Mouse (Mus musculus) heart, adult 18-20 months (tissue): ENCODE measurements around the gene Cyp19a1. TPM values are rescaled to one million over a fixed set of nuclear protein-coding genes. Genes with fewer than 3 reads are reported as not detected.

Experiments used
- DNase-seq, 2 experiments: peaks; one replicate each; pipeline ENCODE4 v3.0.0; 2021 to 2022; ENCODE audit warnings: mixed read lengths in 1 of 2
- long read RNA-seq, 2 experiments: library from polyadenylated mRNA; stranded (forward); transcript quantifications; one replicate each; pipeline ENCODE4 v2.0.0; 2021
- total RNA-seq, 2 experiments: library from RNA; stranded (reverse); gene quantifications; 2 replicates each; pipeline ENCODE4 v1.2.3; 2021

Cyp19a1 gene
- not detected for total RNA-seq
- long read RNA-seq, experiment 1, result 0 reads
- long read RNA-seq, experiment 2, result 0 reads

DNA sequence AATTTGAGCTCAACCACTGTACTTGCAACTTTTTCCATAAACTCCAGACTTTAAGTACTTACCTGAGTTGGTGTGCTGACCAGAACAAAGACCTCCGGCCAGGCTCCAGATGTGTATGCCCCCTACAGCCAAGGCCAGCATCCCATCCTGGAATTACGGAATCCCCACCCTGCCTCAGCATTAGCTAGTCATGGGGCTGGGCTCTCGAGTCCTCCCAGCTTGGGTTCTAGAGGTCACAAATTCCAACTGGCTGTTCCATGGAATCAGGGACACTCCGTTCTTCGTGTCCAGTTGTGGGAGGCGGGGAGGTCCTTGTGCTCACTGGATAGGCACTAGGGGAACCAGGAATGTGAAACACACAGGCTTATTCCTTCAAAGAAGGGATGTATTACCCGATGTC lies at the start of gene Cyp19a1:
Cyp19a1 (minus strand) TSS at position 101 of the 400 bp plus-strand sequence.
- DNase-seq, result no peak

DNA sequence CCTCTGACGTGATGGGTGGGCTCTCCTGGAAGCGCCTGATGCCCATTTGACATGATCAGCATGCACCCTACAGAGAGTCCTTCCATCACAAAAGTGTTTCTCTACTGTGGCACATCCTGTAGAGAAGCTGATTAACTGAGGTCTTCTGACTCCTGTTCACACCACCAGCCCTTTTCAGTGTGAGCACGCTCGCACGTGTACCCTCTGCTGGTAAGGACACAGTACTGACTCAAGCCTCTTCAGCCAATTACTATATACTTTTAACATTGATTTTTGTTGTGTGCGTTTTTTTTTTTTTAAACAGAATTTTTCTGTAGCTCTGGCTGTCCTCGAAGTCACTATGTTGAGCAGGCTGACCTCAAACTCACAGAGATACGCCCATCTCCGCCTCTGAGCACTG lies 48.5 kb upstream of the Cyp19a1 start:
- DNase-seq, result no peak

DNA sequence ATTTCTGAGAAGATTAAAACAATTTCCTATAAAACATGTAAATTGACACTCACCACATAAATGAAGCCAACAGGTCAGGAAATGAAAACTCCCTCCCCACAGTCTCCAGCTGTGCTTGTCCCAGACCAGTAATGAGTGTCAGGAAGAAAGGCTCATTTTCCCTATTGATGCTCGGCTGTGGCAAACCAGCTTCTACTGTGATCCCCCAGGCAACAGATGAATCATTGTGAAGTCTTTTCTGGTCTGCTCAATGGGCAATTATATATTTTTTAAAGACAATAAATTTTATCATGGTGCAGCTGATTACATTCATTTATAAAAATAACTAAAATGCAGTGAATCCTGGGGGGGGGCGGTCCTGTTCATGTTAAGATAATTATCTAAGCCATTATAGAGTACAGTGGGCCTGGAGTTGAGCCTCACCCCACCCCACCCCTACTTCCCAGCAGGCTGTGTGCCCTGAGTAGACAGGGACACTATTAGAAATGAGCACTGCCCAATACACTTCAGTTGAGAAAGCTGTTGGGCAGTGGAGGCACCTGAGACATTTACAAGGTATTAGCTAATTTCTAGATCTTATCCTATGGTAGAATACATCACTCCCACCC lies 40.9 kb upstream of the Cyp19a1 start:
- no peak for DNase-seq

DNA sequence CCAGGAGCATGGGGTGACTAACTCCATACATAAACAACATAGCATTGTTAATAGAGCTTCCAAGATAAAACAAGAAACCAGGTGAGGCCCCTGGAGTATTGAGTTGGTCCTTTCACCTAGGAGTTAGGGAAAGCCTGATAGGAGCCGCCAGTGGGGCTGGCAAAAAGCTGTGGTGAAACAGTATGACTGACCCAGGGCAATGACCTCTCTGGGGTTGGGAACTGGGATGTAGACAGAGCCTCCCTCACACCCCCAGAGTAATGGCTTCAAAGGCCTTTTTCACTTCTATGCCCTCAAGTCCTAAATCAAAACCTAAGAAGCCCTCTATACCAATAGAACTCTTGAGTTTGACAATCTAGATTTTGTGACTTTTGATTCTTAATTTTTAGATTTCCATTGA lies 40.3 kb upstream of the Cyp19a1 start:
- no peak for DNase-seq

DNA sequence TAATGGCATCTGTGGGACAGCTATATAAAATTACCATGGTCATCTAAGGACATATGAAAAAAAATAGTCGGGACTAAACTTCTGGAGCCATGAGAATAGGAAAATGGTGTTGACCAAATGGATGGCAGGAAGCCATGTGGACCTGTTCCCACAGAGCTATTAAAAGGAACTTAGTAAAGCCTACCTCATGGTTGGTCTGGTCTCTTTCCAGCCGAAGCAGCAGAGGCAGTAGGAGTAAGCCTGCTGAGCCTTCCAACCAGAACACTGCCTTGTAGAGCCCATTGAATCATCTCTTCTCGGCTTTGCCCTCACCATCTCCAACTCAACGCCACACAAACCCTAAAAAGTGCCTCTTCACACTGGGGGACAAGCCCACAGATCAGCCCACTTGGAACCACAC lies 33.3 kb upstream of the Cyp19a1 start:
- peak; percentile 56 to 67 for DNase-seq

DNA sequence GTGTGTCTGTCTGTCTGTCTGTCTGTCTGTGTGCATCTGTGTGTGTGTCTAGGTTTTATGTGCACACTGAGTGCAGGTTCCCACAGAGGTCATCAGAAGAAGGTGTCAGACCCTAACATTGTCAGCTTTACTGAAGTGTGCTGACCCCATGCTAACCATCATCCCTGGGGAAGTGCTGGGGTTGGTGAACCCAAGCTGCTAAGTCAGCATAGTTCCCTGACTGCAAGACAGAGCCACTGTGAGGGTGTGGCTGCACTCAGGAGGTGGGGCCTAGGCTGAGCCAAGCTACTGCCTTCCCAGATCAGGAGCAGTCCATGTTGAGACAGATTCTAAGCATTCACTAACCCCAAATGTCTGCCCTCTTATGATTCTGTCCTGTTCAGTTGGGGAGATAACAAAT lies 31.9 kb upstream of the Cyp19a1 start:
- no peak for DNase-seq

DNA sequence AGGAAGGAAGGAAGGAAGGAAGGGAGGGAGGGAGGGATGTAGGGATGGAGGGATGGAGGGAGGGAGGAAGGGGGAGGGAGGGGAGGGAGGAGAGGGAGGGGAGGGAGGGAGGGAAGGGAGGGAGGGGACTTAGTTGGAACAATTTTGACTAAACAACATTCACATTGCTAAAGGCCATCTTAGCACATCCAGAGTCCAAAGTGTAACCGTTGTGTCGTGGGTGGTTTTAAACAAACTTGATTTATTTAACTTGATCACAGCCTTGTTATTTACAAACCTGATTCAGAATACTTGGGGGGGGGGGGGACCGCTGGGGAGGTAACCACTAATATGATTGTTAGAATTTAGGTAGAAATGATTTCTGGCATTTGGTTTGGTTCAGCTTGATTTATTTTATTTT lies 31.5 kb upstream of the Cyp19a1 start:
- DNase-seq, result no peak

DNA sequence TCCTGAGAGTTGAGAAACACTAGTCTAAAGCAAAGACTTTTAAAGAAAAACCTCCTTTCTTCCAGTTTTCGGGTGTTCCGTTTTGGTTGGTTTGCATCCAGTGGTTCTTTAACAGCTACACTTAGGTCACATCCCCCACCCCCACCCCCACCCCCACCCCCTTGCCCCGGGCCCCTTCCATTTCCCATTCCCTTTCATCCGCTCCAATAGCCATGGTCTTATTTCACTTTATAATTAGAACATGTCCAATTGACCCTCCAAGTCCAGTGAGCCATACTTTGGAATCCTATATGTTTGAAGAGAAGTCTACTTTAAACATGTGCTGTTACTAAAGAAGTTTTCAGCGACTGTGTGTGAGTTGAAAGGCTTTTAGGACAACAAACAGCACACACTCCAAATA lies 19.9 kb upstream of the Cyp19a1 start:
- no peak for DNase-seq

DNA sequence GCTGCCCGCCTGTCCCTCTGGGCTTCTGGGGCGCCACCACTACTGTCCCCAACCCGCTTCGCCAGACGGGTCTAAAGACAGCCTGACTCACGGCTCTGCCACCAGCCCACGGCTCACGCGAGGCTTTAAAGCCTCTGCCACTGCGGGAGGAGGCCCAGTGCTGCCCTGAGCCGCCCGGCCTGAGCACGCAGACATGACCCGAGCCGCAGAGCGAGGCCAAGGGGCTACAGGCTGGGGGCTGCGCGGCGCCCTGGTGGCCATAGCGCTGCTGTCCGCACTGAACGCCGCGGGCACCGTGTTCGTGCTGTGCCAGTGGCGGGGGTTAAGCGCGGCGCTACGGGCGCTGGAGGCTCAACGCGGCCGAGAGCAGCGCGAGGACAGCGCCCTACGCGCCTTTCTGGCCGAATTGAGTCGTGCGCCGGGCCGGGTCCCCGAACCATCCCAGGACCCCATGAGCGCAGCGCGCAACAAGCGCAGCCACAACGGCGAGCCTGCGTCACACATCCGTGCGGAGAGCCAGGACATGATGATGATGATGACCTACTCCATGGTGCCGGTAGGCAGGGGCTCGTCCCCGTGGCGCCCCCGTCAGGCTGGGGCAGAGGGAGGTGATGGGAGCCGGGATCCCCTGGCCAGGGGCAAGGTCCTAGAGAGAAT lies 18.5 kb upstream of the Cyp19a1 start, which contains the start of gene Gldn:
Gldn (plus strand) TSS at position 156 of the 657 bp plus-strand sequence.
- no peak for DNase-seq

DNA sequence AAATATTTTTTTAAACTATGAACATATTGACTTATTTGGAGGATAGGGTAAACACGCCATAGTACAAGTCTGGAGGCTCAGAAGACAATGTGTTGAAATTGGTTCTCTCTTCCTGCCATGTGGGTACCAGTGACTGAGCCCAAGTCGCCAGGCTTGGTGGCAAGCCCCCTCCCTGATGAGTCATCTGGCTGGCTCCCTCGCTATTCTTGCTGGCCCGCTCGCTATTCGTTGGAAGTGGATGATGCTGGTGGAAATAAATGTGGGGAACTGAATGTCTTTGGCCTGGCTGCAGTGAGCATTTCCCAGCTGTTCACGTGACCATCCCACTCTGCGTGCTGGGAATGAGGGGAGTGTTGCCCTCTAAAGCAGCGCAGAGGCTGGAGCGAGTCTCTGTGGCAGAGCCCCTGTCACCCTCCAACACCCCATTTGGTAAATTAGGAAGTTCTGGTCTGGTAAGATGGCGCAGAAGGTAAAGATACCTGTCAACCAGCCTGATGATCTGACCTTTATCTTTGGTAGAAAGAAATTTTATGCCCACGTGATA lies 11.2 kb upstream of the Cyp19a1 start:
- no peak for DNase-seq

DNA sequence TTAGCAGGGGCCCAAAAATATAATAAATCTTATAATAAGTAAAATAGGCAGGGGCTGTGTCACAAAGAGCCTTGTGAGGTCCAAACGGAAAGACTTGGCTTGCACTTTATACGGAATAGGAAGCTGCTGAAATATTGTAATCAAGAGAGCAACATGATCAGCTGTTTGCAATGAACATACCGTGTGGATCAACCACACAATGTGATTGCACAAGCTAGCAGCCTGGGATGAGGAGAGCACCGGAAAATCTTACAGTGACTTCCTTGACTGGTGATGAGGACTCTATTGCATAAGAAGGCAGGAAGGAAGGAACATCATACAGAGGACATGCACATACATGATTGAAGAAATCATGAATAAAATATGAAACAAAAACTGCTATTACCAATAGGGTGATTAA lies 7.4 kb upstream of the Cyp19a1 start:
- DNase-seq, result no peak

DNA sequence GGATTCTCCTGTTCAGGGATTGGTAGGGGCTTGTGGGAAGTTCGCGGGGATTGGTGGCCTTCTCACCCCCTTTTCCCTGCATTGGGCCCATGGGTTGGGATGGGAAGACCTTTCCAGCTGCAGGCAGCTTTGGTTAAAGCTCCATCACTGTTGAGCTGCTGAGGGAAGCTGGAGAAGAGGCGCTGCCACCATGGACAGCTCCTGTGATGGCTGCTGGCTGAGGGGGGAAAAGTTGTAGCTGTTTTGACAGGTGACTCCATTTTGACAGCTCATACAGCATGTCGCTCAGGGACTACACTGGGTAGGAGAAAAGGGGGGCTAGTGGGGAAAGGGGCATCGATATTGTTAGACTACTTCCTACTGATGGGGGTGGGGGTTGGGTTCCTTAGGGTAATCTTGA lies 3.0 kb upstream of the Cyp19a1 start:
- no peak for DNase-seq

DNA sequence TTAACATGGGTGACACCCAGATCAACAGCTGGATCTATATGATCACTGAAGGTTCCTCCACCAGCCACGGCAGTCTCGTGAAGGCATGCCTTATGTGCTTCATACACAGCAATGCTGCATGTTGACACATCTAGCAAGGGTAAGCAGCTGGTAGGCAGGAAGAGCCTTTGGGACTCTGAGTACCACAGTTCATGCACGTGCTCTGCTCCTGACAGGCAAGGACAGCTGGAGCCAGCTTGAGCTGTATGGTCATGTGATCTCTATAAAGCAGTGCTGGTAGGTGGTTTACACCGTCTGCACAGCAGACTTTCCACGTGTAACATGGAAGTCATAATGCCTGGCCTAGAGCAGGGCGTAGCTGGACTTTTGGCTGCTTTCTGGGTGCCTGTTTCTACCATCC lies 2.1 kb upstream of the Cyp19a1 start:
- DNase-seq, result no peak

DNA sequence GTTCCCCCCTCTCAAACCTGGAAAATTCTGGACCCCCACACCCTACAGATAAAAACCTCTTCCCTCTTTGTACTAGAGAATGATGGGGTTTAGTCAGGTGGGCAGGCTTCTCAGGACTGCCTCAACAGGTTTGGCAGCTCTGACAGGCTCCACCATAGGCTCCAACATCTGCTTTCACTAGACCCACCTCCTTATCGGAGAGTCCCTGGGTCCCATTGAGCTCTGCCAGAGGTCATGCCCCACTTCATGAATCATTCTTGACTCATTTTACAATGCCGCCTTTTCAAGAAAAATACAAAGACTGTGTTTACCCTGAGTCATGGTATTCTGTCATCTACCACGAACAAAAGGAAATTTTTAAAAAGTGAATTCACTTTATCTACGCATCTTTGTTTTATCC lies 3.2 kb downstream of the Cyp19a1 start:
- no peak for DNase-seq

DNA sequence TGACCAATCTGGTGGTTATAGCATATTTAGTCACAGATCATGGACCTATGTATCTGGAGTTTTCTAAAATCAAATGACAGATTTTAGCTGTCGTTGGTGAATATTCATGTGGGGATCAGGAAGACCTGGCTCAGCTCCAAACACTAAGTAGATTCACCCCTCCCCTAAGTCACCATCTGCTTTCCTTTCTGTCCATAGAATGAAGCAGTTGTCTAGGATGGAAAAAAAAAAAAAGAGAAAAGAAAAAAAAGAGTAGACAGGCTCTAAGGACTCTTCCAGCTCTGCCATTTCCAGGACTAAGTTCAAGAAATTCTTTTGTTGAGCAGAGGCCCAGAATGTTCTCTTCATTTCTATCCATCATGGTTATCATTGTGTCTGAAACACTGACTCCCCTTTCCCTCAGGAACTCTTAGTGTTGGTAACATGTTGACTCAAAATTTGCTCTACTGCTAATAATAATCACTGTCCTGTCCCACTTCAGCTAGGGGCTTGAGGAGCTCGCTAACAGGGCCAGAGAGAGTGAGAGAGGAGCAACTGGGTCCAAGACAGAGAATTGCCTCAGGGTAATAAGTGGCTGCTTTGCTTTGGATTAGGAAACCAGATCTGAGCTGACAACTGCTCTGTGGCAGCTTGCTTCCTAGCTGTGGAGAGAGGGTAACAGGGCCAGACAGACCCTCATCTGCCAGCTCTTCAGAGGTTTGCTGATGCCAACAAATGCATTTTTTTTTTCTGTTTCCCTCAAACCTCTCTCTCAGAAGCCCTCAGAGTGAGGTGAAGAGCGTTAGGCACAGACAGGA lies 22.8 kb downstream of the Cyp19a1 start:
- DNase-seq, result no peak

DNA sequence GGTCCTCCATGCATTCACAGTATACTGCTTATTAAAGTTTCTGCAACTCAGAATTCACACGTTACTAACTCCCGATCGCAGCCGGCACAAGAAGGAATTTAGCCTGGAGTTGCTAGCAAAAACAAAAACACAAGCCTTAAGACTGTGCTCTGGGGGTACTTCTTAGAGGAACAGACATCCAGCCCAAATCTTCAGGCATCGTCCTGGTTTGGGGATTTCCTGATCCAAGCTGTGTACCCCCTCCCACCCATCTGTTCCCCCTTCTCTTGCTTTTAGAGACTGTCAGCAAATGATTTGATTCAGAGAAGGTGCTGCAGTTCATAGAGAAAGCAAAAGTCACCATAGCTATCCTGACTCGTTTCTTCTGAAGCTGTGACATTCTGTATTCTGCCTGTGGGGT lies 40.3 kb downstream of the Cyp19a1 start:
- DNase-seq, result no peak

DNA sequence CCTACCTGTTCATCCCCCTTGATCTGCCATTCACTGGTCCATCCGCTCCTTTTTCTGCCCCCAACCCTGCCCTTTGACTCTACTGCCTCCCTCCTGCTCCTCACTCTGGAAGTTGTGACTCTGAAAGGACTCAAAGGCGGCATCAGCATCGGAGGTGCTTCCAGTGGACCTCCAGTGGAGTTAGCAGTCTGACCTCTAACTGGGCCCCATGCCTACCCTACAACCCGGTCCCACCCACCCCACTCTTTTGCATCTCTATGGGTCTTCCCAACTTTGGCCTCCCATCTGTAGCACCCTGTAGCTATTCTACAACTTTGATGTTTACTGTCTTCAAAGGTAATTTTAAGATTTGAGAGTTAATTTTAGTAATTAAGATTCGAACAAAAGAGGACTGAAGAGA lies 51.4 kb downstream of the Cyp19a1 start:
- no peak for DNase-seq

DNA sequence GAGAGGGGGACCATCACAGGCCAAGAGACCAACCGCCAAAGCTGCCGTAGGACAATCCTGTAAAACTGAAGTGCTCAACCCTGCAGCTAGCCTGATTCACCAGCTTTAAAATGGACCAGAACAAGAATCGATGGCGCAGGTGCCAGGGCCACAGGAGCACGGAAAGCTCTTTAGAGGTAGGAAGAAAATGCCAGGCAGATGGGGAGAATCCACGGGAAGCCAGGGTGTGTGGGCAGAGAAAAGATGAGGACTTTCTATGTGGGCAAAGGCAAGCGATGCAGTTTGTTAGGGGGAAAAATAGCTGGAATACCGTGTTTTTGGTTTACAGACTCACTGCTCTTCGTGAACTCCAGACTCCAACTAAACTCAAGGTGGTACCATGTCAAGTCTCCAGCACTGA lies 53.0 kb downstream of the Cyp19a1 start:
- DNase-seq, result no peak

DNA sequence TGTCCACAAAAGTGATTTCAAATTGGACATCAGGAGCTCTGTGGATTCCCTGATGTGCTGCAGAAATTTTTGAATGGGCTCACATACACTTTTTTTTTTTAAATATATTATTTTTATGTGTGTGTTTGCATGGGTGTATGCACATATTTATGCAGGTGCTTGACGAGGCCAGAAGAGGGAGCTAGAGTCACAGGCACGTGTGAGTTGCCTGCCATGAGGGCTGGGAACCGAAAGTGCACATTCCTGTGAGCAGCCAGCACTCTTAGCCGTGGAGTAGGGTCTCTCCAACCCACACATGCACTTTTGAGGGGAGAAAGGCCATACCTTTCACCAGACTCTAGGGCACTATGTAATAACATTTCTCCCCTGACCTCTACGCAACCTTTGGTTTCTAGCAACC lies 73.1 kb downstream of the Cyp19a1 start:
- DNase-seq, result no peak

DNA sequence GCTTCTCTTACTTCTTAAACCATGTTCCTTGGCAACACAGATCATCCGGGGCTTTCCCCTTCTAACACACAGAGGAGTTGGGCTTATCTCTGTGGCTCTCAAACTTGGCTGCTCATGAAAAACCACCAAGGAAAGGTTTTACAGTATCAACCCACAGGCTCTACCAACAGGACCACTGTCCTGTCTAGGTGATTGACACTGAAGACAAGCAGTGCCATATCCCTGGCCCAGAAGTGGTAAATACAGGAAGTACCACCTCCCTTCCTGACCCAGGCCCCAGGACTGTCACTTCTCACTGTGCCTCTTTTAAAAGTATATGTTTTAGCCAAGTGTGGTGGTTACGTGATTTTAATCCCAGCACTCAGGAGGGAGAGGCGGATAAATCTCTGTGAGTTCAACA lies 76.5 kb downstream of the Cyp19a1 start:
- no peak for DNase-seq

DNA sequence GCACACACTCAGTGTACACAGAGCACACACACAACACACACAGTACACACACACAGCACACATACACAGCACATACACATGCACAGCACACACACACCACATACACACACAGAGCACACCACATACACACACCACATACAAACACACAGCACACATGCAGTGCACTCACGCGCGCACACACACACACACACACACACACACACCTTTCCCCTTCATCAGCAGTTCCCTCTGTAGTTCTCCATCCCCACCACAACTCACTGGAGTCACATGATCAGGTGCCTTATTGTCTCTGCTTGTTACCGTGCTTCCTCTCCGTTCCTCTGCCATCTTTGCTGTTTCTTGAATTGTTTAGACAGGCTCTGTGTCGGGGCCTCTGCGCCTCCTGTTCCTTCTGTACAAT lies 85.4 kb downstream of the Cyp19a1 start:
- no peak for DNase-seq

DNA sequence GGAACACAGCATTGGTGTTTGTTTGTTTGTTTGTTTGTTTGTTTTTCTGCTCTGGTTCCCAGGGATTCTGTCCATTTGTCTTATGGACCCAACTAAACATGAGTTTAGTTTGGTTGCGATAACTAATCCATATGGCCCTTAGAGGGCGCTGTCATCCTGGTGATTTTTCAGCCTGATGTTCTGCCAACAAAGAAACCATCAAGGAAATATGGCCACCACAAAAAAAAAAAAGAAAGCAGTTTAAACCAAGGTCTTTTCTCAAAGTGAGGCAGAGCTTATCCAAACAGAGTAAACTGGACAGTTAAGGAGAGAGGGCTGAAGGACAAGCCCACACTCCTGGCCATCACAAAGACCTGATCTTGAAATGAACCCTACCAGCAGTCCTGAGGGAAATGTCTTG lies 86.6 kb downstream of the Cyp19a1 start:
- peak; percentile 5 to 54 for DNase-seq

DNA sequence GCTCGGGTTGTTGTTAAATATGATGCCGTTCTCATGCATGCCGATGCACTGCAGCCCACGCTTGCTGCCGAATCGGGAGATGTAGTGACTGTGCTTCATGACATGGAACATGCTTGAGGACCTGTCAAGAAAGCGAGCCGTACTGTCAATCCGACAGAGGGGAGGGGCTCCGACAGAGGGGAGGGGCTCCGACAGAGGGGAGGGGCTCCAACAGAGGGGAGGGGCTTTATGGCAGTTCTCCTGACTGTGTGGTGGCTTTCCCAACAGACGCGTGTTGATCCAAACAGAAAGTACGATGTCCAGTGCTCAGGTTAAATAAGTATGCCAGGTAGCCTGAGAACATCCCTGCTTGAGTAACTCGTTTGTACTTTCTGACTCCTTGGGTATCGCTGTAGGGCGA lies 87.7 kb downstream of the Cyp19a1 start:
- DNase-seq, result no peak
